Mouse (Mus musculus): Measurements from ENCODE around the gene Plxnb3. TPM values are rescaled to one million over a fixed set of nuclear protein-coding genes. Genes with fewer than 3 reads are reported as not detected.
A peak's percentile ranks its signal among the peaks of the same experiment; 100 is the strongest.
"Not testable (repeated sequence)": the region's sequence is repeated elsewhere in the genome, so short reads cannot be mapped to it uniquely, and the experiment has no call there.

Plxnb3 gene
- polyA plus RNA-seq, 1 experiment from 2014 or later: 0.40 TPM

DNA sequence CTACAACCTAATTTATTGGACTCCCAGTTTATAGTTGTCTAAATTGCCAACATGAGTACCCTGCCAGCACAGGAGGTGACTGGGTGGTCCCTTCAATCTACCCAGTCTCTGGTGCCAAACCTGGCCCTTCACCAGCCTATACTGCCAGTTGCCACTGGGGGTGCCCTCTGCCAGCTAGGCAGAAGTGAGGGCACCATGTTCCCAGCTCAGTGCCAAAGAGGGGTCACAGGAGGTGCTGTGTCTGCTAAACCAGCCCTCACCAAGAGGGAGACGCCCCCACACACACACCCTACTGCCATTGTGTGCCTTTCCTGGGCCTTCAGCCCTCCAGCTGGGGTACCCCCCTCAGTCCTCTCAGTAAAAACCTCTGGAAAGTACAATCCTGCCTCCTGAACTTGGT lies 18.7 kb upstream of the Plxnb3 start:
- 50% methylated on average over 1 of the region's 1 CpGs for WGBS
- Histone ChIP-seq H3K4me2 (ENCODE audit: low read length) (no peak overlapping the region), H3K9me3 (replicated peaks; ENCODE audit: control insufficient read depth, low read length, poor library complexity, severe bottlenecking) (no peaks in the 10 kb centered on the region), H3K4me3 (ENCODE audit: low read depth, low read length) (no peak overlapping the region), H3K27ac (ENCODE audit: low read length) (no peak overlapping the region), H3K36me3 (ENCODE audit: control insufficient read depth, insufficient read depth, low read length) (no peaks in the 10 kb centered on the region), H3K4me1 (ENCODE audit: control insufficient read depth, insufficient read depth, low read length) (no peaks in the 10 kb centered on the region), H3K9ac (ENCODE audit: low read depth, low read length) (no peak overlapping the region), H3K27me3 (ENCODE audit: control insufficient read depth, insufficient read depth, low read depth, low read length) (no peaks in the 10 kb centered on the region)
- no peak for ATAC-seq

DNA sequence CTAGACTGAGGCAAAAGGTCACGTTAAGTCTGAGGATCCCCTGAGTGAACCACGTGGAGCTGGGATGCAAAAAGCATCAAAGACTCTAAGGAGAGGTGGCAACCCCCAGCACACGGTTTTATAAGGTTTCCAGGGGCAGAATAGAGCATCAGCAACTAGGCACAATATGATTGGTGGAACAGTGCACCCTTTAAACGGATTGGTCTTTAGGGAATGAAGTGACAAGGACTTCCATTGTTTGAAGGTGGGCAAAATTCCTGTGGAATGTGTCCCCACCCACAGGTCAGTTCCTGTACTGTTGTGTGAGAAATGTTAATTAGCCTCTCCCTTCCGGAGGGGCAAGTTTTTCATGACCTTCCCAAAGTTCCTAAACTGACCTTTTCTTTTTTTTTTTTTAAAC lies 17.7 kb upstream of the Plxnb3 start:
- 62% methylated on average over 5 of the region's 5 CpGs for WGBS
- ATAC-seq: no peak
- no peaks in the 10 kb centered on the region for H3K36me3 ChIP-seq (ENCODE audit: control insufficient read depth, insufficient read depth, low read length)

DNA sequence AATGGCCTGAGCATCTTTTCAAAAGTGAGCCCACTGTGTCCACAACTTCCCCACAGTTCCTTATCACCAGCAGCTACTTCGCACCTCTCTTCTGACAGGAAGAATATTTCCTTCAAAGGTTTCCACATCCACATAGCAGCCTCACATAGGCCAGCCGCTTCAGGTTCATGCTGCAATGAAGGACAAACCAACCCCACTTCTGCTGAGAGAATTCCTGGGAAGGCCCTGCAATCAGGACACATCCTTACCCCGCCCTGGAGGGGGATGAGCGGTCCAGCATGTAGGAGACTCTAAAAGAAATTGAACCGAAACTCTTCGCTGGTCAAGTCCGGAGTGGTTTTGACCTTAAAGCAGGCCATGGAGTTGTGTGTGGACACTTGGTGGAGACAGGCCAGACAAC lies 17.0 kb upstream of the Plxnb3 start:
- ATAC-seq; H3K4me3 ChIP-seq (ENCODE audit: low read depth, low read length); H3K4me1 ChIP-seq (ENCODE audit: control insufficient read depth, insufficient read depth, low read length); H3K9ac ChIP-seq (ENCODE audit: low read depth, low read length); H3K9me3 ChIP-seq (replicated peaks; ENCODE audit: control insufficient read depth, low read length, poor library complexity, severe bottlenecking); H3K36me3 ChIP-seq (ENCODE audit: control insufficient read depth, insufficient read depth, low read length); H3K27me3 ChIP-seq (ENCODE audit: control insufficient read depth, insufficient read depth, low read depth, low read length); H3K4me2 ChIP-seq (ENCODE audit: low read length); H3K27ac ChIP-seq (ENCODE audit: low read length): not testable (repeated sequence)
- WGBS: 89% methylated on average over 7 of the region's 7 CpGs

More for the DNA sequence above, 17.7 kb upstream of the Plxnb3 start:
- H3K4me2 ChIP-seq (ENCODE audit: low read length): no peak overlapping the region
- no peaks in the 10 kb centered on the region for H3K9me3 ChIP-seq (replicated peaks; ENCODE audit: control insufficient read depth, low read length, poor library complexity, severe bottlenecking)
- H3K27ac ChIP-seq (ENCODE audit: low read length): no peak overlapping the region
- no peak overlapping the region for H3K4me3 ChIP-seq (ENCODE audit: low read depth, low read length)
- H3K9ac ChIP-seq (ENCODE audit: low read depth, low read length): no peak overlapping the region
- H3K27me3 ChIP-seq (ENCODE audit: control insufficient read depth, insufficient read depth, low read depth, low read length): no peaks in the 10 kb centered on the region
- H3K4me1 ChIP-seq (ENCODE audit: control insufficient read depth, insufficient read depth, low read length): no peaks in the 10 kb centered on the region

DNA sequence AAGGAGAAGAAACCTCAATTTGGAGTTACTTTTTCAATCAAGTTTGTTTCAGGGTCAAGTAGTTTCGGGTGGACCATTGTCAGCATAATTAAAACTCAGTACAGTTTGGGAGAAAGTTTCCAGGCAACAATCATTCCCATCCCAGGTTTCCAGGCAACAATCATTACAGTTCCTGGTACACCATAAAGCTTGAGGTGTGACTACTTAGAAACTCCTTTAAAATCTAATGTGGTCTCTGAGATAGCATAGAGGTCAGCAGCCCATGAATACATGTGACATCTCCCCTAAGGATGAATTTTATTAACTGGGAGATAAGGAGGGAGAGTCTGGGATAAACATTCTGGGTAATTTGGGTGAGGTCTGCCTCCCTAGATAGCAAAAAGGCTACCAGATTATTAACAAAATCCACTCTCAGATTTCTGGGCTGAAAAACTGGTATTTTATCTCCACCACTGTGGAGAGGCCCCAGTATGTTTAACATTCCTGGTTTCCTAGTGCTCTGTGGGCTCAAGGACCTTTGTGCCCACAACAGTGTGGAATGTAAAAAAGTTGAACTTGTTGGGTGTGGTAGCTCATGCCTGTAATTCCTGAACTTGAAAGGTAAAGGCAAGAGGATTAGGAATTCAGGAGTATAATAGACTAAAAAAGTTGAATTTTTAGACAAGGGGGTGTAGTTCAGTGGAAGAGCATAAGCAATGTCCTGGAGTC lies 12.0 kb upstream of the Plxnb3 start:
- no peak overlapping the region for H3K4me3 ChIP-seq (ENCODE audit: low read depth, low read length)
- no peak overlapping the region for H3K27ac ChIP-seq (ENCODE audit: low read length)
- no peaks in the 10 kb centered on the region for H3K9me3 ChIP-seq (replicated peaks; ENCODE audit: control insufficient read depth, low read length, poor library complexity, severe bottlenecking)
- H3K4me1 ChIP-seq (ENCODE audit: control insufficient read depth, insufficient read depth, low read length): no peaks in the 10 kb centered on the region
- ATAC-seq: no peak
- WGBS: 72% methylated on average over 1 of the region's 1 CpGs
- no peaks in the 10 kb centered on the region for H3K27me3 ChIP-seq (ENCODE audit: control insufficient read depth, insufficient read depth, low read depth, low read length)
- H3K9ac ChIP-seq (ENCODE audit: low read depth, low read length): no peak overlapping the region
- no peaks in the 10 kb centered on the region for H3K36me3 ChIP-seq (ENCODE audit: control insufficient read depth, insufficient read depth, low read length)
- no peak overlapping the region for H3K4me2 ChIP-seq (ENCODE audit: low read length)

DNA sequence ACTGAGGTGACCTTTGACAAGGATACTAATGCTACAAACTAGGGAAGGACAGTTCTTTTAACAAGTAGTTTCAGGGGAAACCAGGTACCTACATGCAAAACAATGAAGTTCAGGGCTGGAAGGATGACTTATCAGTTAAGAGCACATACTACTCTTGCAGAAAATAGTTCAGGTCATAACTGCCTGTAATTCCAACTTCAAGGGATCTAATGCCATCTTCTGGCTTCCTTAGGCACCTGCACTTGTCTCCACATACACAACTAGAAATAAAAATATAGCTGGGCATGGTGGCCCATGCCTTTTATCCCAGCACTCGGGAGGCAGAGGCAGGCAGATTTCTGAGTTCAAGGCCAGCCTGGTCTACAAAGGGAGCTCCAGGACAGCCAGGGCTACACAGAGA lies 7.9 kb upstream of the Plxnb3 start:
- Histone ChIP-seq H3K9ac (ENCODE audit: low read depth, low read length) (no peak overlapping the region), H3K4me1 (ENCODE audit: control insufficient read depth, insufficient read depth, low read length) (no peaks in the 10 kb centered on the region), H3K27me3 (ENCODE audit: control insufficient read depth, insufficient read depth, low read depth, low read length) (no peaks in the 10 kb centered on the region), H3K4me3 (ENCODE audit: low read depth, low read length) (no peak overlapping the region), H3K27ac (ENCODE audit: low read length) (no peak overlapping the region), H3K9me3 (replicated peaks; ENCODE audit: control insufficient read depth, low read length, poor library complexity, severe bottlenecking) (no peaks in the 10 kb centered on the region), H3K4me2 (ENCODE audit: low read length) (no peak overlapping the region), H3K36me3 (ENCODE audit: control insufficient read depth, insufficient read depth, low read length) (no peaks in the 10 kb centered on the region)
- 100% methylated on average over 1 of the region's 1 CpGs for WGBS
- ATAC-seq: no peak

DNA sequence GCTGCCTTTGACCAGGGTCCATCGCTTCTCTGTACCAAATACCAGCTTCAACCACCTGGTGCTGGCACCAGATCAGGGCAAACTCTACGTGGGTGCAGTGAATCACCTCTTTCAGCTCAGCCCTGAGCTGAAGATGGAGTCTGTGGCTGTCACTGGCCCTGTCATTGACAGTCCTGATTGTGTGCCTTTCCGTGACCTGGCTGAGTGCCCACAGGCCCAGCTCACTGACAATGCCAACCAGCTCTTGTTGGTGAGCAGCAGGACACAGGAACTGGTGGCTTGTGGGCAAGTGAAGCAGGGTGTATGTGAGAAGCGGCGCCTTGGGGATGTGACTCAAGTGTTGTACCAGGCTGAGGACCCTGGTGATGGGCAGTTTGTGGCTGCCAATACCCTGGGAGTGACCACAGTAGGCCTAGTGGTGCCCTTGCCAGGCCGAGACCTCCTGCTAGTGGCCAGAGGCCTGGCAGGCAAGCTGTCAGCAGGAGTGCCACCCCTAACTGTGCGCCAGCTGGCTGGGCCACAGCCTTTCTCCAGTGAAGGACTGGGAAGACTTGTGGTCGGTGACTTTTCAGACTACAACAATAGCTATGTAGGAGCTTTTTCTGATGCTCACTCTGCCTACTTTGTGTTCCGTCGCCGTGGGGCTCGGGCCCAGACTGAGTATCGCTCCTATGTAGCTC lies 1.9 kb downstream of the Plxnb3 start:
- H3K4me2 ChIP-seq (ENCODE audit: low read length): no peak overlapping the region
- H3K4me3 ChIP-seq (ENCODE audit: low read depth, low read length): no peak overlapping the region
- no peaks in the 10 kb centered on the region for H3K27me3 ChIP-seq (ENCODE audit: control insufficient read depth, insufficient read depth, low read depth, low read length)
- no peak overlapping the region for H3K9ac ChIP-seq (ENCODE audit: low read depth, low read length)
- no peak for ATAC-seq
- no peaks in the 10 kb centered on the region for H3K9me3 ChIP-seq (replicated peaks; ENCODE audit: control insufficient read depth, low read length, poor library complexity, severe bottlenecking)
- H3K27ac ChIP-seq (ENCODE audit: low read length): no peak overlapping the region
- no peaks in the 10 kb centered on the region for H3K4me1 ChIP-seq (ENCODE audit: control insufficient read depth, insufficient read depth, low read length)
- no peaks in the 10 kb centered on the region for H3K36me3 ChIP-seq (ENCODE audit: control insufficient read depth, insufficient read depth, low read length)
- WGBS: 74% methylated on average over 13 of the region's 13 CpGs

DNA sequence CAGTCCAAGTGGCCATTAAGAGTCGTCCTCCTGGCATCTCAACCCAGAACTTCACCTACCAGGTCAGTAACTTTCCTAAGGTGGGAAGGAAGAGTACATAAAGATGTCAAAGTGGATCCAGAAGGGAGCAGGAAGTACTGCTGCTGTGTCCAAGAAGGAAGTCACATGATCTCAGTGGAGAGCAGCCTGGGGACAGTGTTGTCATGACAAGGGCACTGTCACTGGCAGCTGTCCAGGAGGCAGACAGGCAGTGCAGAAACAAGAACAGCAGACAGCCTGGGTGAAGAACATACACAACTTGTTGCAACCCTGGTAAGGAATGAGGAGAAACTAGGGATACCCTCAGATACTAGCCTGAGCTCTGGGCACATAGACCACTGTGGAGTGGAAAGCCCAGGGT lies 8.4 kb downstream of the Plxnb3 start:
- 71% methylated on average over 1 of the region's 1 CpGs for WGBS
- no peaks in the 10 kb centered on the region for H3K9me3 ChIP-seq (replicated peaks; ENCODE audit: control insufficient read depth, low read length, poor library complexity, severe bottlenecking)
- no peak overlapping the region for H3K4me3 ChIP-seq (ENCODE audit: low read depth, low read length)
- no peaks in the 10 kb centered on the region for H3K36me3 ChIP-seq (ENCODE audit: control insufficient read depth, insufficient read depth, low read length)
- no peaks in the 10 kb centered on the region for H3K27me3 ChIP-seq (ENCODE audit: control insufficient read depth, insufficient read depth, low read depth, low read length)
- ATAC-seq: no peak
- no peak overlapping the region for H3K27ac ChIP-seq (ENCODE audit: low read length)
- H3K9ac ChIP-seq (ENCODE audit: low read depth, low read length): no peak overlapping the region
- H3K4me2 ChIP-seq (ENCODE audit: low read length): no peak overlapping the region
- H3K4me1 ChIP-seq (ENCODE audit: control insufficient read depth, insufficient read depth, low read length): no peaks in the 10 kb centered on the region

DNA sequence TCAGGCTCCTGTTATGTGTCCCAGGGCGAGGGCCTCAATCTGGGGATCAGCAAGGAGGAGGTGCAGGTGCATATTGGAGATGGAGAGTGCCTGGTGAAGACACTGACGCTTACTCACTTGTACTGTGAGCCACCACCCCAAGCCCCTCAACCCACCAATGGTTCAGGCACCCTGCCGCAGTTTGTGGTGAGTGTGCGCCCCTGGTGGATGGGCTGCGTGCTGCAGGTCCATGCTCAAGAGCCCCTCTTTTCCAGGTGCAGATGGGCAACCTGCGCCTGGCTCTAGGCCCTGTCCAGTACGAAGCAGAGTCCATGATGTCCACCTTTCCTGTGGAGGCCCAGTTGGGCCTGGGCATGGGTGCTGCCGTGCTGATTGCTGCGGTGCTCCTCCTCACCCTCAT lies 10.4 kb downstream of the Plxnb3 start:
- H3K4me2 ChIP-seq (ENCODE audit: low read length): no peak overlapping the region
- ATAC-seq: no peak
- 54% methylated on average over 9 of the region's 9 CpGs for WGBS

DNA sequence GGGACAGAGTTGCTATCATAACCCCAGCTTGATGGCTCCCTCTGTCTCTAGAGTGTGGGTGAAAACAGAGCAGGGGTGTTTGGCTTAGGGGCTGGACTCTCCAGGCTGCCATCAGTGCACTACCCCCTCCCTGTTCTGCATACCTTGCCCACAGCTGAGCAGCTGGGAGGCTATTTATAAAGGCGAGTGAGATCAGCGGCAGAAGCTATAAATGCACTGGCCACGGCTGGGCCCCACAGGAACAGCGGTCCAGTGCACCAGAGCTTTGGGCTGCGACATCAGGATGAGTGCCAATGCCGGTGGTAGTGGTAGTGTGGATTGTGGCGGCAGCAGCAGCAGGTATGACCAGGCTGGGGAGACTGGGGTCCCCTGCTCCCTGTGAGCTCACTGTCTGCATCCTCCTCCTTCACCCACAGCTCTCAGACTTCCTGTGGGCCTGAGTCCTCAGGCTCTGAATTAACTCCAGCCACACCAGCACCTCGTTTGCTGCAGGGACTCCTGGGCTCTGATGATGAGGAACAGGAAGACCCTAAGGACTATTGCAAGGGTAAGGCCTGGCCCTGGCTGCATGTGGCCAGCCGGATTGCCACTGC lies 17.4 kb downstream of the Plxnb3 start, which contains the start of gene Srpk3:
Gene Srpk3 (plus strand): TSS at position 238 of the 593 bp plus-strand sequence.
- no peak within 1 kb of the TSS for H3K27ac ChIP-seq (ENCODE audit: low read length)
- H3K4me1 ChIP-seq (ENCODE audit: control insufficient read depth, insufficient read depth, low read length): no peaks in the 10 kb centered on the region
- no peaks in the 10 kb centered on the region; the same call in none of the 2 replicates for H3K36me3 ChIP-seq (ENCODE audit: control insufficient read depth, insufficient read depth, low read length)
- H3K4me2 ChIP-seq (ENCODE audit: low read length): no peak within 1 kb of the TSS
- no peak within 1 kb of the TSS for H3K4me3 ChIP-seq (ENCODE audit: low read depth, low read length)
- no peaks in the 10 kb centered on the region for H3K27me3 ChIP-seq (ENCODE audit: control insufficient read depth, insufficient read depth, low read depth, low read length)
- no peaks in the 10 kb centered on the region for H3K9me3 ChIP-seq (replicated peaks; ENCODE audit: control insufficient read depth, low read length, poor library complexity, severe bottlenecking)
- 0 out of 2 replicates have a peak, but pooled peaks have one; percentile 2 for ATAC-seq
- 59% methylated on average over 9 of the region's 9 CpGs for WGBS
- H3K9ac ChIP-seq (ENCODE audit: low read depth, low read length): no peak within 1 kb of the TSS

More for the DNA sequence above, 10.4 kb downstream of the Plxnb3 start:
- Histone ChIP-seq H3K27me3 (ENCODE audit: control insufficient read depth, insufficient read depth, low read depth, low read length) (no peaks in the 10 kb centered on the region), H3K27ac (ENCODE audit: low read length) (no peak overlapping the region), H3K4me1 (ENCODE audit: control insufficient read depth, insufficient read depth, low read length) (no peaks in the 10 kb centered on the region), H3K9me3 (replicated peaks; ENCODE audit: control insufficient read depth, low read length, poor library complexity, severe bottlenecking) (no peaks in the 10 kb centered on the region), H3K9ac (ENCODE audit: low read depth, low read length) (no peak overlapping the region), H3K4me3 (ENCODE audit: low read depth, low read length) (no peak overlapping the region), H3K36me3 (ENCODE audit: control insufficient read depth, insufficient read depth, low read length) (no peaks in the 10 kb centered on the region)
